Mouse (Mus musculus): Measurements from ENCODE around the gene Olfr807.

- TF ChIP-seq CTCF (conservative IDR thresholded peaks at IDR 0.05; ENCODE audit: low read length) (no peak), NANOG (IDR thresholded peaks at IDR 0.05; ENCODE audit: borderline replicate concordance, low read length) (no peak), POU5F1 (IDR thresholded peaks at IDR 0.05; ENCODE audit: borderline replicate concordance, low read length) (no peak)
Measured at GRCm38 (mm10) chr10:129765182-129765581, 7.6 kb upstream of the Olfr807 start, which contains the start of gene Olfr808.
